Comparison of ENCODE assay signal across 8 mouse cellular contexts in genomic region chr13:112058218-112058617, GRCm38 (mm10).
DNase-seq lines count a peak whose midpoint lies in the region; ATAC-seq lines count a peak whose summit lies in the region.

No protein-coding gene starts in this region.

- peak overlapping the region; percentile 3; the same call in 1 of the 2 replicates for H3K4me2 ChIP-seq in heart, embryonic 11.5 days
- H3K4me2 ChIP-seq in heart, embryonic 12.5 days = no peak overlapping the region
- H3K4me2 ChIP-seq in lung, embryonic 15.5 days = no peak overlapping the region
- H3K4me2 ChIP-seq in midbrain, embryonic 13.5 days (replicated peaks) = no peak overlapping the region

- WGBS in heart, embryonic 11.5 days (ENCODE audit: insufficient replicate concordance) = 64% methylated on average over 11 of the region's 11 CpGs
- 57% methylated on average over 11 of the region's 11 CpGs for WGBS in heart, embryonic 12.5 days
- 38% methylated on average over 11 of the region's 11 CpGs for WGBS in lung, embryonic 15.5 days
- WGBS in midbrain, embryonic 13.5 days = 92% methylated on average over 11 of the region's 11 CpGs

- H3K36me3 ChIP-seq in heart, embryonic 11.5 days (ENCODE audit: control insufficient read depth, insufficient read depth, low read length) = no peaks in the 10 kb centered on the region
- H3K36me3 ChIP-seq in heart, embryonic 12.5 days = no peaks in the 10 kb centered on the region
- H3K36me3 ChIP-seq in lung, embryonic 15.5 days = no peaks in the 10 kb centered on the region
- H3K36me3 ChIP-seq in midbrain, embryonic 13.5 days = no peaks in the 10 kb centered on the region

- peak; percentile 93 for DNase-seq in adipocyte (ENCODE audit: low spot score)
- DNase-seq in cerebellum, adult 9-10 months = peak; percentile 43
- DNase-seq in T-cell, adult 2 months (ENCODE audit: low spot score) = no peak
- DNase-seq in spleen, postnatal 36 days (ENCODE audit: low spot score in 2 of 2) = no peak

- 0 out of 2 replicates have a peak, but pooled peaks cover 3% of the 10 kb centered on the region for H3K4me1 ChIP-seq in heart, embryonic 11.5 days (ENCODE audit: control insufficient read depth, insufficient read depth, low read length)
- peaks cover 6% of the 10 kb centered on the region; the same call in 1 of the 2 replicates for H3K4me1 ChIP-seq in heart, embryonic 12.5 days (replicated peaks)
- H3K4me1 ChIP-seq in lung, embryonic 15.5 days = peaks cover 10% of the 10 kb centered on the region
- no peaks in the 10 kb centered on the region for H3K4me1 ChIP-seq in midbrain, embryonic 13.5 days (replicated peaks)

- no peaks in the 10 kb centered on the region for H3K27me3 ChIP-seq in heart, embryonic 11.5 days (ENCODE audit: control insufficient read depth, insufficient read depth, low read length)
- H3K27me3 ChIP-seq in heart, embryonic 12.5 days (replicated peaks) = no peaks in the 10 kb centered on the region
- no peaks in the 10 kb centered on the region for H3K27me3 ChIP-seq in lung, embryonic 15.5 days
- H3K27me3 ChIP-seq in midbrain, embryonic 13.5 days = no peaks in the 10 kb centered on the region

- no peak overlapping the region for H3K27ac ChIP-seq in heart, embryonic 11.5 days (ENCODE audit: low read depth, low read length)
- H3K27ac ChIP-seq in heart, embryonic 12.5 days (ENCODE audit: poor library complexity, severe bottlenecking) = no peak overlapping the region
- peak overlapping the region; percentile 7; the same call in 1 of the 2 replicates for H3K27ac ChIP-seq in lung, embryonic 15.5 days
- no peak overlapping the region for H3K27ac ChIP-seq in midbrain, embryonic 13.5 days

- H3K9me3 ChIP-seq in heart, embryonic 11.5 days (replicated peaks; ENCODE audit: control insufficient read depth, low read length) = no peaks in the 10 kb centered on the region
- H3K9me3 ChIP-seq in heart, embryonic 12.5 days (replicated peaks) = no peaks in the 10 kb centered on the region
- H3K9me3 ChIP-seq in lung, embryonic 15.5 days = no peaks in the 10 kb centered on the region
- no peaks in the 10 kb centered on the region for H3K9me3 ChIP-seq in midbrain, embryonic 13.5 days

- no peak overlapping the region for H3K9ac ChIP-seq in heart, embryonic 11.5 days (ENCODE audit: low read depth, low read length)
- H3K9ac ChIP-seq in heart, embryonic 12.5 days = no peak overlapping the region
- H3K9ac ChIP-seq in lung, embryonic 15.5 days = no peak overlapping the region
- no peak overlapping the region for H3K9ac ChIP-seq in midbrain, embryonic 13.5 days (replicated peaks)

- H3K4me3 ChIP-seq in heart, embryonic 11.5 days (ENCODE audit: low read depth, low read length) = no peak overlapping the region
- H3K4me3 ChIP-seq in heart, embryonic 12.5 days = no peak overlapping the region
- no peak overlapping the region for H3K4me3 ChIP-seq in lung, embryonic 15.5 days
- H3K4me3 ChIP-seq in midbrain, embryonic 13.5 days (replicated peaks) = no peak overlapping the region

- ATAC-seq in heart, embryonic 11.5 days (replicated peaks; ENCODE audit: insufficient number of reproducible peaks, low FRiP score, low TSS enrichment) = no peak
- ATAC-seq in heart, embryonic 12.5 days (ENCODE audit: insufficient number of reproducible peaks, low FRiP score) = no peak
- peak; percentile 55; the same call in 1 of the 2 replicates for ATAC-seq in lung, embryonic 15.5 days (ENCODE audit: borderline replicate concordance, extremely low read depth, low FRiP score, low TSS enrichment)
- no peak for ATAC-seq in midbrain, embryonic 13.5 days

Comparison
In these comparisons a context has a peak if more than half of its experiments do, and no peak if none do; other contexts are left out.
1. DNase-seq: peak in adipocyte (single experiment) and cerebellum, adult 9-10 months (single experiment); none in T-cell, adult 2 months (single experiment) and spleen, postnatal 36 days (0 of 2).